Mouse (Mus musculus) adrenal gland, postnatal 10 days (tissue): ENCODE results near the gene Lrp8. TPM values are rescaled to one million over a fixed set of nuclear protein-coding genes. Genes with fewer than 3 reads are reported as not detected.

Experiments used
- DNase-seq: peaks from one replicate; pipeline ENCODE4 v3.0.0; 2021; ENCODE audit warnings: mixed read lengths
- total RNA-seq, 2 experiments: library from RNA; stranded (reverse); gene quantifications; 2 replicates each; pipeline ENCODE4 v1.2.3; 2021

Lrp8 gene
- total RNA-seq, 2 experiments from 2014 or later: 3.8 to 4.9 TPM

DNA sequence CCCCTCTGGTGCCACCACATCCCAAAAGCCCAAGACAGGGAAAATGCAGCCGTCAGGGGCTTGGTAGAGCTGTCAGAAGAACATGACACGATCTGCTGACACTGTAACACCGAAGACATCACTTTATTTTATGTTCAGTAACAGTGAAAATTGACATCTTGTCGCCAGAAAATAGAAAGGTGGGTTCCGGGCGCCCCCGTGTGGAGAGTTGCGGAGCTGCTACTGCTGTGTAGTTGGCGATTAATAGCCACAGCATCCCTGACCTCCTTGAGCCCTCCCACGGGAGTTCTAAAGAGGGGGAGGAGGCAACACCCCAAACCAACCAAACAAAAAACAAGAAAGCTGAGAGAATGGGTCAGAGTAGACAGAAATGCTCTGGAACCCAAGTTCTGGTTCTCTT lies 42.9 kb downstream of the Lrp8 start:
- peak; percentile 89 for DNase-seq

DNA sequence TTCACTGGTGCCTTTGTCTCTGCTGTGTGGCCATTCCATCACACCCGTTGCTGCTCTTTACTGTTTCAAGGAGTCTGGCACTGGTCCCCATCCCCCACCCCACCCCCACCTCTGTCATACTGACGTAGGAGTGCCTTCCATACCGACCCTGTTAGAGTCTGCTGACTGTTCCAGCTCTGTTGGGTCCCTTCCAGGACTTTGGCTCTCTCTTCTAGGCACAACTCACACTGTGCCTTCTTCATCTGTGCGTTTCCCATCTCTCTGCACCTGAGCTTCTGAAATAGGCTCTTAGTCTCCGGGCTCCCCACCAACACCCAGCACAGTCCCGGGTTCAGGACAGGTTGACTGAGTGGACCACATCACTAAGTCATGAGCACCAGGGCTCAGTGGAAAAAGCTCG lies 44.7 kb downstream of the Lrp8 start:
- no peak for DNase-seq

GRCm38 (mm10) chr4:107848546-107848945 lies 46.5 kb downstream of the Lrp8 start:
- peak; percentile 57 for DNase-seq

GRCm38 (mm10) chr4:107849621-107850020 lies 47.6 kb downstream of the Lrp8 start:
- no peak for DNase-seq

DNA sequence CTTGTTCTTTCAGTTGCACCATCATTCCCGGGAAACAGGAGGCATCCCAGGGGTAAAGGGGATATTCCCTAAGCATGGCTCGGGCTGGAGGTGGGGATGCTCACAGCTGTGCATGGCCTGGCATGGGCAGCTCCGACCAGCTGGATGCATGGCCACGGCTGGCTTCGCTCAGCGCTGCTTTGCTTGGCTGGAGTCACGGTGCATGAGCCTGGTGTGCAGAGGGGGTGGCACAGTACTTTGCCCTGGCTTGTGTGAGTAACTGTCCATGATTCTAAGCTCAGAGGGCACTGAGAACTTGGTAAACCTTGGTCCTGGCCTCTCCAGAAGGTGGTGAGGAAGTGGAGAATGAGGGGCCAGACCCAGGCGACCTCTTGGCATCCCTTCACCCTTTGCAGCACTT lies 48.0 kb downstream of the Lrp8 start:
- DNase-seq: no peak

DNA sequence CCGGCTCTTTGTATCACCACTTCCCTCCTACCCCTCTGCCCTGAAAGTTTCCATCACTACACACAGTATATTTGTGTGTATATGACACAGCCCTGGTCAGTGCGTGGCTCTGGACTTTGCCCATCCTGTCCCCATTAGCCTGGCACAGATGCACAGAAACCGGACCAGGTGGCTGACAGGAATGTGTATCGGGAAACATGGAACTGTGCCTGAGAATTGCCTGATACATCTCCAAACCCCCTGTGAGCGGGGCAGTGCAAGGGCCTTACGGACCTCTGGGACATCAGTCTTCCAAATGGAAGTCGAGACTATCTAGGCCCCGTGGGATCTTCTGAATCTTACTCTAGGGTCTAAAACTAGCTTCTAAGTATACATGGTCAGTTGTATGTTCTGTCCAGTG lies 51.3 kb downstream of the Lrp8 start:
- DNase-seq: no peak

DNA sequence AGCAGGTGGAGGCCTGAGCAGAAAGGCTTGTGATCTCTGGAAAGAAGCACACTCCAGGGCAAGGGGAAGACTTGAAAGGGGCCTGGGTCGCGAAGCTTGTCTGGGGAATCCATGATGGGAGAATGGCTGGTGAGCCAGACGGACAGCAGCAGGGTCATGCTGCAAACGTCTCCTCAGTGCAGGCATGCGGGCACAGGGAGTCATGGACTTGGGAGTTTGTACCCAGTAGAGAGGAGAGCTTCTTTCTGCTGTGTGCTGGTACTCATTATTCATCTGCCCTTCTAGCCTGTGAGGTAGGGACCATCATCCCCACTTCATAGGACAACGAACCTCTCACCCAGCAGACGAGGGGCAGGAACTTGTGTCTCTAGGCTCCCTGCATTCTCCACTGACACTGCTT lies 51.8 kb downstream of the Lrp8 start:
- no peak for DNase-seq

GRCm38 (mm10) chr4:107856958-107857686 lies 55.1 kb downstream of the Lrp8 start:
- DNase-seq: no peak

DNA sequence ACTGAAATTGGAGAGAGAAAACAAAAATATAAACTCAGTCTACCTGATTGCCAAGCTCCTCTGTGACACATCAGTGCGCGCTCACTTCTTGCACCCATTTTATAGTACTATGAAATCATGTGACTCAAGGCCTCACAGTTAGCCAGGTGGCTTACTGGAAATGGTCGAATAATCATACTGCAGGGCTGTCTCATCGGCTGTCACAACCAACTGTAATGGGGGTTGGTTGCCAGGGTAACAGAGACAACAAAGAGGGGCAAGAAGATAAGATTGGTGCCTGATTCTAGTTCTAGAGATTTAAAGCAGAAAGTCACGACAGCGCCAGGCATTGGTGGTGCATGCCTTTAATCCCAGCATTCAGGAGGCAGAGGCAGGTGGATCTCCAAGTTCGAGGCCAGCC lies 56.9 kb downstream of the Lrp8 start:
- no peak for DNase-seq

DNA sequence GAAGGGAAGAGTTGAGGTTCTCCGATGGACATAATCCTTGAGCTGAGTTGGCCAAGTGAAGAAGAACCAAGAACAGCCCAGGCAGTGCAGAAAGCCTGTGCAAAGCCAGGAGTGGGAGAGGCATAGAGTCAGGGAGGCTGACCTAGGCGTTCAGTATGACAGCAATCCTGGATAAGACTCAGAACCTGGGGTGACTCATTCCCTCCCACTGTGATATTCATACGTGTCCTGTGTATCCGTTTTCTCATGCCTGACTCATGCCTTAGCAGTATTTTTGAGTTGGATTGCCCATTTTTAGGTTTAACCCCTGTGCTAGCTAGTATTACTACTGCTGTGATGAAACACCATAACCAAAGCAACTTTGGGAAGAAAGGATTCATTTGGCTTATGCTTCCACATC lies 62.8 kb downstream of the Lrp8 start:
- DNase-seq: no peak

DNA sequence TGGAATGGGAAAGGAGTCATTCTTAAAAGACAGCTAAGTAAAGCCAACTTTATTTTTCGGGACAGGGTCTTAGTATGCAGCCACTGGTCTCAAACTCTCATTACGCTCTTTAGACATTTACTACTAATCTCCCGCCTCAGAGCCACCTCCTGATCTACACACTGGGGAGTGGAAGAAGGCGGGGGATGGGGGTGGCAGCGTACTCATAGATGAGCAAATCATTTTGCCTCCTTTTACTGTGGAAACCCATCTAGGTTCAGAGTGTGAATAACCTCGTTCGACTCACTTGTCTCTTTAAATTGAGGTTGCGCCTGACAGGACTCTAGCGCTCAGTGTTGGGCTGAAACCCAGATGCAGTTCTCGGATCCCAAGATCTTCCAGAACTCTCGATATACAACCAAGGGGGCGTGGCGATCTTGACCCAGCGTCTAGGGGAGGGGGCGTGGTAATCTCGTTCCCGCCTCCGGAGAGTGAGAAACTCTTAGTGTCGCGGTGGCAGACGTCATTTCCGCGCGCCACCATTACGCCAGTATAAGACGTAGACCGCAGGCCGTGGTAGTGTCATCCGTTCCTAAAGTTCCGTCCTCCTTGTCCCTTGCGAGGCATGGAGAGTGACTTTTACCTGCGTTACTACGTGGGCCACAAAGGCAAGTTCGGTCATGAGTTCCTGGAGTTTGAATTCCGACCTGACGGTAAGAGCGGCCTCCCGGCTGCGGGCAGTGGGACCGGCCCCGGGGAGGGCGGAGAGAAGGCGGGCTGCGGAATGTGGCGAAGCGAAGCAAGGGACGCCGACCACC lies 77.4 kb downstream of the Lrp8 start, which contains the start of gene Magoh:
Magoh (plus strand) TSS at position 502 of the 797 bp plus-strand sequence.
- peak; percentile 97 for DNase-seq

GRCm38 (mm10) chr4:107881631-107882030 lies 79.6 kb downstream of the Lrp8 start:
- DNase-seq: no peak

GRCm38 (mm10) chr4:107886371-107886770 lies 84.3 kb downstream of the Lrp8 start:
- DNase-seq: no peak

GRCm38 (mm10) chr4:107889385-107889730 lies 87.3 kb downstream of the Lrp8 start:
- DNase-seq: no peak

DNA sequence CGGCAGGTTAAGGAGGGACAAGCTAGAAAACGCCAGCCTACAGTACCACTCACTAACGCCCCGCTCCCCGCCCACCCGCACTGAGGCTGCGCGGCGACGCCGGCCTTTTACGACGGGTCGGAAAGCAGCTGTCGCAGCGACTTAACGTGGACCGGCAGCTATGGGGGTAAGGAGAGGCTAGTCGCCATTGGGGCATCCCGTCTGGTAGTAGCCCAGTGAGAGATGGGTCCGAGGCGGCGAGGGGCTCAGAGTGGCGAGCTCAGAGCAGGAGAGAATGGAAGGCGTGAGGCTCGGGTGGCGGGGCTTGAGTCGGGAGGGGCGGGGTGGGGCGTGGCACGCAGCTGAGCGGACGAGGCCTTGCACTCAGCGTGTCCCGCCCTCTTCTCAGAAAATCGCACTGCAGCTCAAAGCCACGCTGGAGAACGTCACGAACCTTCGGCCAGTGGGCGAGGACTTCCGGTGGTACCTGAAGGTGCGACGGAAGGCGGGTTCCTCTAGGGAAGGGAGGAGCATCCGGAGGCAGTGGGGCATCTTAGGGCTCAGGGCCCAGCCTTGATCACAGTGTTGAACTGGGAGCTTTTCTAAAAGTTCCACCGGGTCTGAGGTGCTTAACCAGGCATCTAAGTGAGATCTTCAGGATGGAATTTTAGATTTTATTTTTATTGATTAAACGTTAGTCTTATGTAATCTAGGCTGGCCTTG lies 87.8 kb downstream of the Lrp8 start, which contains the start of gene 0610037L13Rik:
0610037L13Rik (plus strand) TSS at position 83 of the 702 bp plus-strand sequence.
- DNase-seq: peak; percentile 95

GRCm38 (mm10) chr4:107892663-107893062 lies 90.6 kb downstream of the Lrp8 start:
- no peak for DNase-seq

GRCm38 (mm10) chr4:107899211-107899927 lies 97.3 kb downstream of the Lrp8 start:
- no peak for DNase-seq

GRCm38 (mm10) chr4:107900206-107900605 lies 98.1 kb downstream of the Lrp8 start:
- DNase-seq: no peak

DNA sequence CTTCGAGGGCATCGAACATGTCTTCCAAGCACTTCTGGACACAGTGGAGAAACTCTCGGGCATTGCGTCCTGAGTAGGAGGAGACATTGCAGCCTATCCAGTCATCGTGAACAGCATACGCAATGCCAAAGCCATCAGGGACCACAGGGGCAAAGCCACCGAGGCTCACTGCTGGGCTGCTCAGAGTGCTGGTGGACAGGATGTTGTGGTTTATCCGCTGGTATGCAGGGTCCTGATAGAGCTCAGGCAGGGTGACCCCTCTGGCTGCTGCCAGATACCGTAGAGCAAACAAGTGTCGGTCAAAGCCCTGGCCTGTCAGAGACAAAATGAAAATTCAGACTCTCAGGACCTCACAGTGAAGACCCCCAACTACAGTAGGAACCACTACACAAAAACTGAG lies 102.2 kb downstream of the Lrp8 start:
- DNase-seq: no peak

DNA sequence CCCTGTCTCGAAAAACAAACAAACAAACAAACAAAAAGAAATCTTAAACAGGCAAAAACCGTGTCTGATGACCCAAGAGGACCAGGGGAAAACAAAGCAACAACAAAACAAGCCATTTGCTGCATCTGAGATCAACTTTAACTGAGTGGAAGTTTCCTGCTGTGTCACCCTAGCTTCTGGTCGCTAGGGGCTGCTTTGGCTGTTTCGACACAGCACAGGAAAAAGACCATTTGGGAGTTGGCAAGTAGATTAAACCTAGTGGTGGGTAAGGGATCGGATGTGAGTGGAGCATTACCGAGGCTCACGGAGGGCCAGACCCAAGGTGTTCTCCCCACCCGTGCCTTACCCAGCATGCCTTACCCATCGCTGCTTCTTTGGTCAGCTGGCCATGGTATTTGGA lies 104.5 kb downstream of the Lrp8 start:
- no peak for DNase-seq

DNA sequence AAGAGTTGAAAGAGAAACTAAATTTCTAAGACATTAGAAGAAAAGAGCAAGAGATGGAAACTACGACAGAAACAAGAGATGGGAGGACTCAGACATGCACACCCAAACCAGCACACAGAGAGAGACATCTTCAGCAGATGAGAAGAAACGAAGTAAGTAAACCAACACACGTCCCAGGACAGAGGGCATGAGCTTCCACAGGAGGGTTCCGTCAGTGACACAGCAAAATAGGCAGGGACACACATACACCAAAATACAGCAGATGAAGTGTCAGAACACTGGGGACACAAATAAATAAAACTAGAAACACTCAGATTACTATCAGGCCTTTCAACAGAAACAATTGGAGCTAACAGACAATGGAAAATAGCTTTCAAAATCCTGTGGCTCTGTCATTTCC lies 108.0 kb downstream of the Lrp8 start:
- DNase-seq: no peak

GRCm38 (mm10) chr4:107920336-107920735 lies 118.3 kb downstream of the Lrp8 start:
- peak; percentile 77 for DNase-seq
